Mouse (Mus musculus) left cerebral cortex, postnatal 10 days (tissue): ENCODE data around the gene Tmem143. TPM values are rescaled to one million over a fixed set of nuclear protein-coding genes. Genes with fewer than 3 reads are reported as not detected.
"Not testable (repeated sequence)": the region's sequence is repeated elsewhere in the genome, so short reads cannot be mapped to it uniquely, and the experiment has no call there.

Experiments used
- DNase-seq, 2 experiments: peaks; one replicate each; pipeline ENCODE4 v3.0.0; 2021 to 2022; ENCODE audit warnings: low spot score in 2 of 2, mixed read lengths in 1 of 2; ENCODE audit errors: extremely low spot score in 1 of 2
- intact Hi-C: fragments of 180-260 bp; cut with DNase I; formaldehyde crosslinking; loops from one replicate; pipeline ENCODE4 v1.15.1; 2025
- total RNA-seq, 2 experiments: library from RNA; stranded (reverse); gene quantifications; 2 replicates each; pipeline ENCODE4 v1.2.3; 2021

Gene Tmem143
- total RNA-seq, 2 experiments from 2014 or later: 17.9 to 22.8 TPM

- DNase-seq, intact Hi-C loops: not testable (repeated sequence)
Observed at GRCm38 (mm10) chr7:45878278-45878677, 18.5 kb upstream of the Tmem143 start, which contains the start of gene Grin2d. Gene Grin2d, minus strand, starts transcription at chr7:45878378.

- intact Hi-C loops: no loop called here
Observed at GRCm38 (mm10) chr7:45880531-45880930, 16.2 kb upstream of the Tmem143 start.

GRCm38 (mm10) chr7:45881011-45881410, 15.7 kb upstream of the Tmem143 start:
- DNase-seq: no peak
- intact Hi-C loops: no loop called here

More at GRCm38 (mm10) chr7:45880531-45880930, 16.2 kb upstream of the Tmem143 start:
- DNase-seq: no peak

GRCm38 (mm10) chr7:45887246-45887645, 9.5 kb upstream of the Tmem143 start:
- intact Hi-C loops: no loop called here
- no peak for DNase-seq

- no peak for DNase-seq
- intact Hi-C loops: no loop called here
Observed at GRCm38 (mm10) chr7:45892651-45893050, 4.1 kb upstream of the Tmem143 start.

GRCm38 (mm10) chr7:45895931-45896516, 717 bp upstream of the Tmem143 start:
- intact Hi-C loops: no loop called here
- no peak for DNase-seq

- intact Hi-C loops: no loop called here
- DNase-seq: peak; percentile 49 to 75
Observed at GRCm38 (mm10) chr7:45897258-45897757, 567 bp downstream of the Tmem143 start.

- DNase-seq, intact Hi-C loops: not testable (repeated sequence)
Observed at GRCm38 (mm10) chr7:45898125-45898524, 1.4 kb downstream of the Tmem143 start.

GRCm38 (mm10) chr7:45901562-45901961, 4.8 kb downstream of the Tmem143 start:
- intact Hi-C loops: no loop called here
- DNase-seq: no peak

- intact Hi-C loops: no loop called here
Observed at GRCm38 (mm10) chr7:45902481-45903002, 5.8 kb downstream of the Tmem143 start.

GRCm38 (mm10) chr7:45906622-45907021, 9.9 kb downstream of the Tmem143 start:
- intact Hi-C loops: no loop called here
- no peak for DNase-seq

More at GRCm38 (mm10) chr7:45902481-45903002, 5.8 kb downstream of the Tmem143 start:
- DNase-seq: no peak

GRCm38 (mm10) chr7:45908384-45908783, 11.6 kb downstream of the Tmem143 start:
- intact Hi-C loops: no loop called here
- DNase-seq: no peak

- no peak for DNase-seq
- intact Hi-C loops: no loop called here
Observed at GRCm38 (mm10) chr7:45909145-45909544, 12.4 kb downstream of the Tmem143 start.

- intact Hi-C loops: no loop called here
- DNase-seq: no peak
Observed at GRCm38 (mm10) chr7:45914067-45914466, 17.3 kb downstream of the Tmem143 start.

- intact Hi-C loops: no loop called here
- no peak for DNase-seq
Observed at GRCm38 (mm10) chr7:45915011-45915410, 18.3 kb downstream of the Tmem143 start.

- intact Hi-C loops: no loop called here
- peak; percentile 79 to 89 for DNase-seq
Observed at GRCm38 (mm10) chr7:45916056-45917003, 19.6 kb downstream of the Tmem143 start.

- intact Hi-C loops: no loop called here
- no peak for DNase-seq
Observed at GRCm38 (mm10) chr7:45917004-45917704, 20.4 kb downstream of the Tmem143 start.

- intact Hi-C loops: no loop called here
- no peak for DNase-seq
Observed at GRCm38 (mm10) chr7:45917926-45918325, 21.2 kb downstream of the Tmem143 start.
